Mouse (Mus musculus): Measurements from ENCODE around the gene Styxl1.

The Styxl1 gene

DNA sequence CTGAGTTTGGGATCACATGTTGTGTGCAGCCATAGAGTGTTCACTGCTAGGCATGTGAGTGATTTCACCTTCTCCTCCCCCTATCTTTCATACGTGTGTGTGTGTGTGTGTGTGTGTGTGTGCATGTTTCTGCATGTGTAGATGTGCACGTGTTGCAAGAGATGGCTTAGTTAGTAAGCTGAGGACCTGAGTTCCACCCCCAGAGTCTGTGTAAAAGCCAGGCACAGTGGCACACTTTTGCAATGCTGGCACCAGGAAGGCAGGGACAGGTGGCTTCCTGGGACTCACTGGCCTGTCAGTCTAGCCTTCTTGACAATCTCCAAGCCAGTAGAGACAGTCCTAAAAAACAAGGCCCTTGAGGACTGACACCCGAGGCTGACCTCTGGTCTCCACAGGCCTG, 13.2 kb downstream of the Styxl1 start:
- no peak for DNase-seq (ENCODE audit: low spot score)

DNA sequence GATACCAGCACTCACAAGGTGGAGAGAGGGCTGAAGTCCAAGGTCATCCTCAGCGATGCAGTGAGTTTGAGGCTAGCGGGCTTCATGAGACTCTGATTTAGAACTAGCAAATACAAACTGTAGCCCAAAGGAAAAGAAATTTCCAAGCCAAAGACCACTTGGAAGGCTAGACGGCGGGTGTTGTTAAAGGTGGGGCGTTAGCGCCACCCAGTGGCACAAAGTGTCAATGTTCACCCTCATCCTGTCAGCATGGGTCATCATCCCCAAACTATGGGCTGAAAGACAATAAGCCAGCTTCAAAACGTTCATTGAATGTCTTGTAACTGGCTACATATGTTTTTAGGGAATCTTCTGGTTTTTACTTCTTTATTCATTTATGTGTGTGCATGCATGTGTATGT, 14.7 kb downstream of the Styxl1 start:
- DNase-seq (ENCODE audit: low spot score): peak; percentile 70

DNA sequence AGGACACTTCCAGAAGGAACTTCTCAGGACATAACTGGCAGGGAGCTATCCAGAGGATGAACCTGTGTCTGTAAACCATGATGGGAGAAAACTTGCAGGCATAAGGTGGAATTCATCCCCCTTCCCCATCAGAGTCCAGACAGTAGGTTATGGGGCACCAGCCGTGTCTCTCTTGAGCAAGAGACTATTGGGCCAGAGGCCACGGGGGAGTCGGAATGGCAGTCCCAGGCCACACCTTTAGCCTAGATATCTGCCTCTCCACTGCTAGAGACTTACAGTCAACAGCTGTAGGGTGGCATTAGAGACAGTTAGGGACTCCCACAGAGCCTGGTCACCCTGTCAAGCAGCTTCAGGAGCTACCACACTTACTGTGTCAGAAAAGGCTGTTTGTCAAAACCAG, 16.3 kb downstream of the Styxl1 start:
- DNase-seq (ENCODE audit: low spot score): no peak

DNA sequence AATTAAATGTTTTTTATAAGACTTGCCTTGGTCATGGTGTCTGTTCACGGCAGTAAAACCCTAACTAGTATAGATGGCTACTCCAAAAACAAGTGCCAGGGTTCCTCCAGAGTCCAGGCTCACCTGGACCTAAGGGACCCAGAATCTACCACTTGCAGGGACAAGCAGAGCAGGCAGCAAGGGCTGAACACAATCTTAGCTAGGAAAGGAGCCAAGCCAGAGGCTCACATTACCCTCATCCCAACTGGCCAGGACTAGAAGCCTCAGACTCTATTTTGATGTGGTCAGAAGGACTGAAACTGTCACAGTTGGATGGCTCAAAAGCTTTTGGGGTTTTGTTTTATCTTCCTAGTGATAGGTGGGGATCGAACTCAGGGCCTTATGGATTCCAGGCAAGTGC, 26.6 kb downstream of the Styxl1 start:
- no peak for DNase-seq (ENCODE audit: low spot score)

DNA sequence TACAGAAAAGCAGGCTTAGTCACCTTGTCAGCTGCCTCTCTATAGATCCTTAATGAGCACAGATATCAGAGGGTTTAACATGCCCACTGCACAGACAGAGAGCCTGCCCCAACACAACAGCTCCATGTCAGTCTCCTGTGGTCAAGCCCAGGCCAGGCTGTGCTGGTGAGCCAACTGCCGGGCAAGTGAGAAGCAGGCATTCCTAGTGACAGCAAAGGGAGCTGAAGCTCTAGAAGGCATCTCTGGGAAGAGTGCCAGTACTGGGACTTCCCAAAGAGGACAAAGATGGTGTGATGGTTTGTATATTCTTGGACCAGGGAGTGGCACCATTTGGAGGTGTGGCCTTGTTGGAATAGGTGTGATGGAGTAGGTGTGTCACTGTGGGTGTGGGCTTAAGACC, 27.1 kb downstream of the Styxl1 start:
- no peak for DNase-seq (ENCODE audit: low spot score)

DNA sequence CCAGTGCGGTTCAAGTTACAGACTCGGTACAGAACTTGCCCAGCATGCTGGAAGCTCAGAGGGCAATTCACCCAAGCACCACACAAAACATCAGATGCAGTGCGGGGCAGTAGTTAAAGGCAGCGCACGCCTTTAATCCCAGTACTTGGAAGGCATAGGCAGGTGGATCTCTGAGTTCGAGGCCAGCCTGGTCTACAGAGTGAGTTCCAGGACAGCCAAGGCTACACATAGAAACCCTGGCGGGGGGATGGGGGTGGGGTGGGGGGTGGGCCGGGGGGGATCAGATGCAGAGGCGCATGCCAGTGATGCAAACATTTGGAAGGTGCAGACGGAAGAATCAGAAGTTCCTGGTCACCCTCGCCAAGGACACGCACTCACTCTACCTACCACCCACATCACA, 33.4 kb downstream of the Styxl1 start:
- DNase-seq (ENCODE audit: low spot score): no peak

DNA sequence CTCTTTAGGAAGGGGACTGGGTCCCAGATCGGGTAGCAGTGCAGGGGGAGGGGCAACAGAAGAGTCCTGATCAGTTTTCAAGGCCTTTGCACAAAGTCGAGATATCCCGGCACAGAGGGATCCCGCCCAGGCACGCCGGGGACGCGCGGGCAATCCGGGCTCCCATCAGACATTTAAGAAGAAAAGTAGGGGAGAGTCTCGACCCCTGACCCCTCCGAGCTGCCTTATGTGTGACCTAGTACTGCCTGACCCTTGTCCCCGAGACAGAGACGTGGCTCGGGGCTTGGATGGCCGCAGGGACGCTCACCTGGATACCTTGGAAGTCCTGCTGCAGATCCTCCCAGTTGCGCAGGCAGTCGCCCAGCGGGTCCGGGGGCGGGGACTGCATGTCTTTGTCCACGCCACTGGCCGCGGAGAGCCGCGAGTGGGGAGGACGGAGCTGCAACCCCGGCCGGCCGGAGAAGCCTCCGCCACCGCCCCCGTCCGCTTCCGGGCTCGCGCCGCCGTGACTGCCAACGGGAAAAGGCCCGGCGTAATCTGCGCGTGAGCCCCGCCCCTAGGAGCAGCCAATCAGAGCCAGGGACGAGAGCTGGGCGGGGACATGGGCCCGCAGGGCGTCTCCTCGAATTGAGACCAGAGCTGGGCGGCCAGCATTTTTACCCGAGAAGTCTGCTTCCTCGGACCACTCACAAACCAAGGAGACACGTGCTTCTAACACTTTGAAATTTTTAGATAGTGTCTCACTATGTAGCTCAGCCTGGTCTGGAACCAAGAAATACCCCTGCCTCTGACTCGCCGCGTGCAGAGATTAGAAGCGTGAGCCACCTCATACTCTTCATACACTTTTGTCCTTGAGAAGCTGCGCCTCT, 34.2 kb downstream of the Styxl1 start, which contains the start of gene Tmem120a:
Tmem120a (minus strand) TSS at position 708 of the 869 bp plus-strand sequence.
- peak; percentile 95 for DNase-seq (ENCODE audit: low spot score)

DNA sequence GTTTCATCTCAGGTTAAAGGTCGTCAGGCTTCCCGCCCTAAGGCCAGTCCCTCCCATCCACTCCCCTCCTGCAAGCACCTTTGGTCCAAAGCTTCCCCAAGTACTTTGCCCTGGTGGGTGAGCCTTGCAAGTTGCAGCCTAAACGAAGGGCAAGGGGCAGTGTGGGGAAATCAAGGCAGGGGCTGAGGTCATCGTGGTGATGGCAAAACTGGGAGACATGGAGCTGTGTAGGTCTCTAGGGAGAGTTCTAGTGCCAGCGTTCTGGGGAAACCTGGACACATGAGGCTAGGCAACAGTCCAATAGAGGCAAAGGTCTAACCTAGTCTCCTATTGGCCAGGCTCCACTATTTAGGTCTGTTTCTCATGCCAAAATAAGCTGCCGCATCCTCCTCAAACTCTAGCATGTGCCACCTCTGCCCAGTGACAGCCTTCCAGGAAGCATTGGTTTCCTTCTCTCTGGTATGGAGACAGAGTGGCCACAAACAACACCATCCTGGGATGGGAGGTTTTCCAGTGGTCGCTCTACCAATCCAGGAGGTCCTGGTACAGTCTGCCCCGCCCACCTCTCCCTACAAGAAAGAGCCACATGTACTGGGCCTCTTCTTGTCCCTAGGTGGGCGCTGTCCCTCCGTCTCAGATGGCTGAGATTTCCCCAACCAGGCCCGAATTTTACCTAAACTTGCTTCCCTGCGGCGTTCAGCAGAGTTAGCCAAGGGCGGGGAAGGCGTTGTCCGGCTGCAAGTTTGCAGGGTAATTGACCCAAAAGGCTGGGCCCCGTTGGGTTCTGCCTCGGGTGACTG, 35.0 kb downstream of the Styxl1 start:
- DNase-seq (ENCODE audit: low spot score): peak; percentile 25

DNA sequence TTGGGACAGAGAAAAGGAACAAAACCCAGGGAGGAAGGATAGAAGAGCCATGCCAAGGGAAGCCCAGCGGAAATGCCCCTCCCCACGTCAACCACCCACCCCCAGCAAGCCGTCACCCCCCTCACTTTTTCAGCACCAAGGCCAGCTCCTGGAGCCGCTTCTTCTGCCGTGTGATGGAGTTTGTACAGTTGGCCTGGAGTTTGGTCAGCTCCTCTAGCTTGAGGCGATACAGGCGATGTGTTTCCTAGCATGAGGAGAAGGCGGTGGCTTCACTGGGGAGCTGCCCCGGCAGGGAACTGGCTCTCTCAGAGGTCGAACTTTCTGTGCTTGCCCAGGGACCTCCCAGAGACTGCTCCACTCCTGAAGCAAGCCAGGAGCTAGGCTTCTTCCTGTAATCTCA, 36.0 kb downstream of the Styxl1 start:
- DNase-seq (ENCODE audit: low spot score): no peak

DNA sequence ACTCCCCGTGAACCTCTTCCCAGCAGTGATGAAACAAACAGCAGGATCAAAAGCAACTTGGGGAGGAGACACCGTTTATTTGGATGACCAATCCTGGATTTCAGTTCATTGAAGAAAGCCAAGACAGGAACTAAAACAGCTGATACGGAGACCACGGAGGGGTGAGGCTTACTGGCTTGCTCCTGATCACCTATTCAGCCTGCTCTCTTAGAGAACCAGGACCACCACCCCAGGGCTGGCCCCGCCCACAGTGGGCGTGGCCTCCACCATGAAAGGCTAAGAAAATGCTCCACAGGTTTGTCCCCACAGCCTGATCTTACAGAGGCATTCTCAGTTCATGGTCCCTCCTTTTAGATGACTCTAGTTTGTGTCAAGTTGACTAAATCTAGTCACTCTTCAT, 39.9 kb downstream of the Styxl1 start:
- no peak for DNase-seq (ENCODE audit: low spot score)

DNA sequence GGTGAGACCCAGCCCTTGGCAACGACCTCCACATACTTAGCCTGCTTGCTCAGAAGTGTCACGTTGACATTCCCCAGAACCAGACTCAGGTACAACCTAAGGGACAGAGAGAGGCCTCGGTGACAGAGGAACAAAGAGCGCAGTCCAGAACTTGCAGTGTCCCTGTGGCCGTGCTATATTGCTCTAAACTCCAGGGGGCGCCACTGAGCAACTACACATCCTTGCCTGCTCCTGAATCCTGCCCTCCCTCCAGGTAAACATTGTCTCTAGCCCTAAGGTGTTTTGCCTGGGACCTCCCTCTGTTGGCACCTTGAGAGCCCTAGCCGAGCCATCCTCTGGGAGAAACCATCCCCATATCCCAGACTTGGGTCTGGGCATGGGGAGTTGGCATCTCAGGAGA, 41.0 kb downstream of the Styxl1 start:
- DNase-seq (ENCODE audit: low spot score): no peak

DNA sequence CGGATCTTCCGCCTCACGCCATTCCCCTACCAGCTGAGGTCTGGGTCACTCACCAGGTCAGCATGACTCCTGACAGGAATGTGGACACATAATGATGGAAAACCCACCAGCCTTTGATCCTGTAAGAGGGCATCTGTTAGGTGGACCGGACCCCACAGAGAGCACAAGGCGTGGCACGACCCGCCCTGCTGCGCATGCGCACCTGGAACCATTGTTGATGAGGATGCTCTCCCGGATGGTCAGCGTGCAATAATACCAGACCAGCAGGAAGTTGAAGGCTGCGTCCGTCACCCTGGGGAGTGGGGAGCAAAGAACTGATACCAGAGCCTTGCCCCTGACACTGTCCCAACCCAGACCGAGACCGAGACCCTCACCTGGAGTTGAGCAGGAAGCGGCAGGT, 41.6 kb downstream of the Styxl1 start:
- DNase-seq (ENCODE audit: low spot score): no peak

DNA sequence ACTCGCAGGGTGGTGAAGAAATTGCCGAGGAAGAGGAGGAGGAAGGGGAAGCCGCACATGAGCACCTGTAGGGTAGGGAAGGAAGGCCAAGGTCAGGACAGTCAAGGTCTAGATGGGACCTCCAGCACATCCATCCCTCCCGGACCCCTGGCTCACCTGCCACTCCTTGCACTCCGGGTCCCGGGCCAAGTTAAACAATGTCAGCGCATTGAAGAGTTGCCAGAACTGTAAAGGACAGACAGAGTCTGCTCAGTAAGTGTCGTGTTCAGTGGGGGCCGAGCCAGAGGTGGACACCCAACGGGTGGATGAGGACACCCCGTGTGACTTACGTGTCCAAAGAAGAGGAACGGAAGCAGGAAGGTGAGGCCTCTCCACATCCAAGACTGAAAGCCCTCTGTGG, 42.4 kb downstream of the Styxl1 start:
- DNase-seq (ENCODE audit: low spot score): no peak

DNA sequence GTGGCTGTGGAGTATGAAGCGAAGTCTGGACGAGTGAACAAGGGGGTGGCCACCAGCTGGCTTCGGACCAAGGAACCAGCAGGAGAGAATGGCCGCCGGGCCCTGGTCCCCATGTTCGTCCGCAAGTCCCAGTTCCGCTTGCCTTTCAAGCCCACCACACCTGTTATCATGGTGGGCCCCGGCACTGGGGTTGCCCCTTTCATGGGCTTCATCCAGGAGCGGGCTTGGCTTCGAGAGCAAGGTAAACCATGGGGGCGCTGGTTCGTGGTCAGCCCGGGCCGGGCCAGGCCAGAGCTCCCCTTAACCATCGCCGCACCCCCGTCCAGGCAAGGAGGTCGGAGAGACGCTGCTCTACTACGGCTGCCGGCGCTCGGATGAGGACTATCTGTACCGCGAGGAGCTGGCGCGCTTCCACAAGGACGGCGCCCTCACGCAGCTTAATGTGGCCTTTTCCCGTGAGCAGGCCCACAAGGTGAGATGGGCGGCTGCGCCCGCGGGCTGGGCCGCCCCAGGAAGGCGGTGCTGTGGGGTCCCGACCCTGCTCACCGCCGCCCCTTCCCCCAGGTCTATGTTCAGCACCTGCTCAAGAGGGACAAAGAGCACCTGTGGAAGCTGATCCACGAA, 44.0 kb downstream of the Styxl1 start:
- no peak for DNase-seq (ENCODE audit: low spot score)

DNA sequence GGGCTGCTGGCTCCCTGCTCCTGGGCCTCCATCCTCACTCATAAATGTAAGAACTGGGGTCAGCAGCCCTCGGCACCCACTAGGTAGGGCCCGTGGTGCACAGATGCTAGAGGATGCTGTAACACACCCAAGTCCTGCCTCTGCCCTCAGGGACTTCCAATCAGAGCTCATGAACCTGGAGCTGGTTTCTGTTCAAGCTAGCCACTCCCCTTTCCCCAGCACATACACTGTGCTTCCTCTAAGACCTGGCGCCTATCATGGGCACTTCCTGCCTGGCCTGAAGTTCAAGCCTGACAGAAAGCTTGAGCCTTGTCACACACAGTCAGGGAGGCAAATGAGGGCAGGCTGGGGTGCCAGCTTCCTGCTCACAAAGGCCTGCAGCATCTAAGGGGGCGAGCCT, 45.1 kb downstream of the Styxl1 start:
- no peak for DNase-seq (ENCODE audit: low spot score)

DNA sequence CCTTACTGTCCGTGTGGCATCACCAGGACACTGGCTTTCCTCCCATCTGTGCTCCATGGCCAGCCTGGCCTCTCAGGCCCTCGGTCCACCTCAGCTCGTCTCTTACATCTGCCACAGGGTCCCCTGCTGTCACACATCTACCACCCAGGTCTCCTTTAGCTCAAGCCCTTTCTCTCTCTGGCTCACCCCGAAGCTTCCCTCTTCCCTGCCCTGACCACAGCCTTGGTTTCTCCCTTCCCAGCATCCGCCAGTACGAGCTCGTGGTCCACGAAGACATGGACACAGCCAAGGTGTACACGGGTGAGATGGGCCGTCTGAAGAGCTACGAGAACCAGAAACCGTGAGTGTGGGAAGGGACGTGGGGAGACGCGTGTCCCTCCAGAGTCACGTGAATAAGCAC, 46.9 kb downstream of the Styxl1 start:
- DNase-seq (ENCODE audit: low spot score): no peak

DNA sequence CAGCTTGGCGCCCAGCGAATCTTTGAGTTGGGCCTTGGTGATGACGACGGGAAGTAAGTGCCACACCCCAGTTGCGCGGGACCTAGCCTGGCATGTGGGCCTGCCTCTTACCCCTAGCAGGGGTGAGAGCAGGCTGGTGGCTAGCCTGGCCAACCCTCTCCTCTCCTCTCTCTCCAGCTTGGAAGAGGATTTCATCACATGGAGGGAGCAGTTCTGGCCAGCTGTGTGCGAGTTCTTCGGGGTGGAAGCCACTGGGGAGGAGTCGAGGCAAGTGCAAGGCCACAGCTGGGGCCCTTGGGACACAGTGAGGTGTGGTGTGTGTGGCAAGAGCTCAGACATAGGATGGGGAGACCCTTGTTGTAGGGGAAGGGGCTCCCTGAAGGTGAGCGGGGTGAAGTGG, 47.3 kb downstream of the Styxl1 start:
- no peak for DNase-seq (ENCODE audit: low spot score)

DNA sequence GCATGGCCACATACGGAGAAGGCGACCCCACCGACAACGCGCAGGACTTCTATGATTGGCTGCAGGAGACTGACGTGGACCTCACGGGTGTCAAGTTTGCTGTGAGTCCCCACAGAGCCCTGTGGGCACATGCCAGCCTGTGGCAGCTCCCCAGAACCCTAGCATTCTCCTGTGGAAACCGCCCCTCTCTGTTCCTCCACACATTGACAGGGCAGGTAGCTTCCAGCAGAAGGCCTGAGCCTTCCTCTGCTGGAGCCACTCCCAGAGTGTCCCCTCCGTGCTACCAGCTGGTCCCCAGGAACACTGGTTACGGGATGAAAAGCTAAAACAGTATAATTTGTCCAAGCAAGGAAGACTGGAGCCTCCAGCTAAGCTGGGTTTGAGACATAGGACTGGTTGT, 47.9 kb downstream of the Styxl1 start:
- DNase-seq (ENCODE audit: low spot score): no peak

DNA sequence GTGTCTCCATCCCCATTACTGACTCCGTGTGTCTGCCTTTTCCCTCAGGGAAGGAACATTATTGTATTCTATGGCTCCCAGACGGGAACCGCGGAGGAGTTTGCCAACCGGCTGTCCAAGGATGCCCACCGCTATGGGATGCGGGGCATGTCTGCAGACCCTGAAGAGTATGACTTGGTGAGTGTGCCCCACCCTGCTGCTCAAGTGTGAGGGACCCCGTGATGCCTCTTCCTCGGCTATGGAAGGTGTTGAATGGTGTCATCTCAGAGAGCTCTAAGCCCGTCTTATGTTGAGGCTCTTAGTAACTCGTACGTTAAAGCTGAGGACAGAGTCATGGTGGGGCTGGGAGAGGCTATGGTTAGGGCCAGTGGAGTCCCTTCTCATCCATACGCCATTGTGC, 48.8 kb downstream of the Styxl1 start:
- DNase-seq (ENCODE audit: low spot score): no peak

DNA sequence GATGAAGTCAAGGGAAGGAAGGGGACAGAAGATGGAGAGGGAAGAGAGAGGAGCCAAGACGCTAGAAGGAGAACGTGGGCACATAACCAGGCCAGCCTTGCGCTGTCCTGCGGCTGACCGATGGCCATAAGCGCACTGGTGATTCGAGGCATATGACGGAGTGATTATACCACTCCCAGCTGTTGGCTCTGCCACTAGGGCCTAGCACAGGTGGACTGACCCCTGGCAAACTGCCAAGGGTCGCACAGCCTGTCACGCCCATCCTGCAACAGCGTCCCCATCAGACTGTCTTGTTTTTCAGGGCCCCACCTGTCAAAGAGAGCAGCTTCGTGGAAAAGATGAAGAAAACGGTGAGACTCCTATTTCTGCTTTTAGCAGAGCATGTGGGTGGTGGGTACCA, 49.8 kb downstream of the Styxl1 start:
- no peak for DNase-seq (ENCODE audit: low spot score)

DNA sequence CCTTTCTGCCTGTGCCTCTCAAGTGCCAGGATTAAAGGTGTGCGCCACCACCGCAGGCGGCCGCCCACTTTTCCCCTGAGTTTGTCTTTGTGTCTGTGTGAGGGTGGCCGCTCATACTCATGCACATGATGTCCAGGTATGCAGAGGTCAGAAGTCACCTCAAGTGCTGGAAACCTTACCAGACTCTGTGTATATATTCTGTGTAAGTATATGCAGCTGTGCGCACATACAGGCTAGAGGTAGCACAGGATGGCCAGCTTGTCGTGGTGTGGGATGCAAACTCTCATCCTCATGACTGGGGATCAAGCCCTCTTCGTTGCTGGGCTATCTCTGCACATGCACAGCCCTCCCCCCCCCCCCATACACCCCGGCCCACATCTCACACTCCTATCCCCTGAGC, 50.3 kb downstream of the Styxl1 start:
- DNase-seq (ENCODE audit: low spot score): no peak

DNA sequence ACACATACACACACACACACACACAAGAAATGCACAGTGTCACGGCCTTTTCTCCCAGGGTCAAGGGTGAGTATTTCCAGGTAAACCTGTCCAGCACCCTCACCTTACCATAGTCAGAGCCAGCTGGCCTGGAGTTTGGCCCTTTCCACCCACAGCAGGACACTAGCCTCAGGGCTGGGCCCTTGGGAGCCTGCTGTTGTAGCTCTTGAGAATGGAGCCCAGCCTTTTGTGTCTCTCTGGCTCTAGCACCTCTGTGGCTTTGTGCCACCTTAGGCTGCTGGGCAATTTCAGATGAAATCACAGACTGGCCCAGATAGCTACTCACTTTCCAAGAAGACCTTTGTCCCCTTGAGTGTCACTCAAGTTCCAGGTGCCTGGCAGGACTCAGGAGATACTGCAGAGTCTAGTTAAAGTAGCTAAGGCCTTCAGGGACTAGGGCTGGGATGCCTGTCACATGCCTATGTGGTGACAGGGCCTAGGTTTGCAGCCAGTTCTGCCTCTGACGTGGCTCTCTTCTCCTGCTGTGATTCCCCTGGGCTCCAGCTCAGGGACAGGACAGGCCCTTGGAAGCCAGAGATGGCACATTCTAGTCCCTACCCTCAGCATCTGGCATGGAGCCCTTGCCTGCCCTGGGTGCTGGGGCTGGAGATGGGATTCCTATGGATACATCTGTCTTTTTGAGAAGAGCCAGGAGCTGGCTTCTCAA, 51.4 kb downstream of the Styxl1 start:
- DNase-seq (ENCODE audit: low spot score): no peak

Measured in urinary bladder, postnatal 25 days (tissue).